Mouse (Mus musculus): ENCODE results near the gene Mbnl2.

The Mbnl2 gene

GRCm38 (mm10) chr14:120433931-120434398, 158.5 kb downstream of the Mbnl2 start:
- no peak for DNase-seq

- no peak for DNase-seq
Measured at GRCm38 (mm10) chr14:120434831-120435230, 159.4 kb downstream of the Mbnl2 start.

- no peak for DNase-seq
Measured at GRCm38 (mm10) chr14:120440716-120441115, 165.2 kb downstream of the Mbnl2 start.

DNA sequence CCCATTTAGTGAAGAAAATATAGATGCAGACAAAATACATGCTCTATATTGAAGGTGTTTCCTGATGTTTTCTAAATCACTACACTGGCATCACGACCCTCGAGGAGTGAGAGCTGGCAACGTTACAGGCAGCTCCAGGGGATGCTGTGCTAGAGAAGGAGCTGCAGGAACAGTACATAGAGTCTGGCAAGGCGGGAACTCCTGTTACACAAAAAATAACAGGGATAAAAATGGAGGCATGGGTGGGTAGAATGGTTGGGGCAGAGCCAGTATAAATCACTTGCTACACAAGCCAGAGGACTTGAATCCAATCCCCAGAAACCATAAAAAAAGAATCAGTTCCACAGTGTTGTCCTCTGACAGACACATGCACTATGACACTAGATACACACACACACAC, 165.8 kb downstream of the Mbnl2 start:
- DNase-seq: no peak

- DNase-seq: no peak
Measured at GRCm38 (mm10) chr14:120441836-120442235, 166.4 kb downstream of the Mbnl2 start.

DNA sequence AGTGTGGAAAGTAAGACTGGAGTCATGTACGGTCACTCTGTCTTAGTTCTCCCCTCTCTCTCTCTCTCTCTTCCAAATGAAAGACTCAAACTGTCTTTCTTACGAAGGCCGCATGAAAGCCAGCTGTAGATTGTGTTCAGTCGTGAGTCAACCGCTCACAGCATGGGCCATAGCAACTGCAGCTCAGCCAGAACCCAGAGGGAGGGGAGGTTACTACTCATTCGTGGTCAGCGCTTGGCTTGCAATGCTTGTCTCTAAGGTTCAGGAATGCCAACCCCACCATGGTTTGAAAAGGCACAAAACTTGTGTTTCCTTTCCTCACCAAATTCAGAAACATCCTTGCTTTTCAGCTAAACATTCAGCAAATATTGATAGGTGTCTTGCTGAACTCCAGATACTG, 178.8 kb downstream of the Mbnl2 start:
- DNase-seq: no peak

DNA sequence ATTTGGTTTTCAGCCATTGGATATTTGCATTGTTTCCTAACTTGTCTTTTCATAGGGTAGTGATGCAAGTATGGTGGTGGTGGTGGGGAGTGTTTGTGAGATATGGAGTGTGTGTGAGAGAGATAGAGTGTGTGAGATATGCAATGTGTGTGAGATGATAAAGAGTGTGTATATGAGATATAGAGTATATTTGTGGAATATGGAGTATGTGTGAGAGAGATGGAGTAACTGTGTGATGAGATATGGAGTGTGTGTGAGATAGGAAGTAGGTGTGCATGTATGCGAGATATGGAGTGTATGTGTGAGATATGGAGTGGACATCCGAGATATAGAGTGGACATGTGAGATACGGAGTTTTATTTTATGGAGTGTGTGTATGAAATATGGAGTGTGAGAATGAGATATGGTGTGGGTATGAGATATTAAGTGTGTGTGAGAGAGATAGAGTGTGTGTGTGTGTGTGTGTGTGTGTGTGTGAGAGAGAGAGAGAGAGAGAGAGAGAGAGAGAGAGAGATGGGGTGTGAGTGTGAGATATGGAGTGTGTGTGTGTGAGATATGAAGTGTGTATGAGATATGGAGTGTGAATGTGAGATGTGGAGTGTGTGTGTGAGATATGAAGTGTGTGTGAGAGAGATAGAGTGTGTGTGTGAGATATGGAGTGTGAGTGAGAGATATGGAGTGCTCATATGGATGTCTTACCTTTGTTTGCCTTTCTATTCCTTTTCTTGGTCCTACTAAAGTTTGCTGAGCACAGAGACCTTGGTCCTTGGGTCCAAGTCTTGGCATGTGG, 188.7 kb downstream of the Mbnl2 start:
- DNase-seq: no peak

DNA sequence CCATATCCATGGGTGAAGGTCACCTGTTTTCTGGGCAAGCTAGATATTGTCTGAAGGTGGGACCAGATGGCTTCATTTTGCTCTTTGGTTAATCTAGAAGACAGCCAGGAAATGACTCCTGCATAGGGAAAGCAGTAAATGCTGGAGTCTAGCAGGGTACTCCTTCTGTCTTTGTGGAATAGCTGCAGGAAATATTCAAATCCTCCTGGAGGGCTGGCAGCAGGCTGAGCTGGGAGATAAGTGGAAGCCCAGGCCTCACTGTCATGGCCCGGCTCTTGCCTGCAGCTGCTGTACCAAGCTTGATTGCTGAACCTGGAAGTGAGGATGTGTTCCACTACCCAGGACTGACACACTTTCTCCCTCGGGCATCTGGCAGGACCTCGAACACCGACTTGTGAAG, 191.3 kb downstream of the Mbnl2 start:
- DNase-seq: no peak

- DNase-seq: no peak
Measured at GRCm38 (mm10) chr14:120469126-120469790, 193.8 kb downstream of the Mbnl2 start.

DNA sequence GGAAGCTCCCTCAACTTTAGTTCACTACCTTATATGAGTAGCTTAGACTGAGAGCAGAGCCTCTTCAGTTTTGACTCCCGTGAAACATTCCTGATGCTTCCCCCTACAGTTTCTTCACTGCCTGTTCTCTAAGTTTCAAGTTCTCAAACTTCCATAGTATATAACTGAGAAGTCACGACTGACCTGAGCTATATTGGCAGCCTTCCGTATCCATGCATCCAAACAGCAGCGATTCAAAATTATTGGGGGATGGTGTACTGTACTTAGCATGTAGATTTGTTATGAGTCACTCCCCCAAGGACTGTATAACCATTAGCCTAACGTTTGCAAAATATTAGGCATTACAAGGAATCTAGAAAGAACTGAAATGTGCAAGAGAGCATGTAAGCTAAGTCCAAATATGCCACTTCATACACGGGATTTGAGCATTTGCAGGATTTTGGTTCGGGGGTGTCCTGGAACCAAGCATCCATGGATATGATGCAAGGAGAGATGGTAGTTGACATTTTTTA, 200.8 kb downstream of the Mbnl2 start:
- DNase-seq: no peak

- peak; percentile 98 for DNase-seq
Measured at GRCm38 (mm10) chr14:120477288-120477981, 202.0 kb downstream of the Mbnl2 start.

DNA sequence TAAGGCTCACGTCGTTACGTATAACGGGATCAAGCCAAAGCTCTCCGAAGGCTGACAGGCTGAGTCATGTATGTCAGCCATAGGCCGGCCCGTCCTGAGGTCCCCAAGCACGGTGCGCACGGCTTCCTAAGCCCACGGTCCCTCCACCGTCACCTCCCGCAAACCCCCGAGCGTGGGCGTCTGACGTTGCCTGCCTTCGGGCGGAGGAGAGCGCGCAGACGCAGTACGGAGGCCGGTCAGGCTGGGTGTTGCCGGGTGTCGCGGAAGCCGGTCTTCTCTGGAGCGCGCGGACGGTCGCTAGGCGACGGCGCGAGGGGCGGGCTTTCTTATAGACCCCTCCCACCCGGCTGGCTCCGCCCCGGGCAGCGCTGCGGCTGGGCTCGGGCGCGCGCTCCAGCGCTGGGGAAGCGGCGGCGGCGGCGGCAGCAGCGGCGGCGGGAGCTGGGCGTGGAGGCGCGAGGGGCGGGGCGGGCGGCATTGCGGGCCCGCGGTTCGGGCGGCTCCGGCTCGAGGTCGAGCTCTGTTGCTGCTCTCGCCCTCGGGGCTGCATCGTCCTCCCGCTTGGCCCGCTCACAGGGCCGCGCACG, 202.6 kb downstream of the Mbnl2 start, which contains the start of gene Rap2a:
Rap2a (plus strand) TSS at position 463 of the 587 bp plus-strand sequence.
- DNase-seq: peak; percentile 96

DNA sequence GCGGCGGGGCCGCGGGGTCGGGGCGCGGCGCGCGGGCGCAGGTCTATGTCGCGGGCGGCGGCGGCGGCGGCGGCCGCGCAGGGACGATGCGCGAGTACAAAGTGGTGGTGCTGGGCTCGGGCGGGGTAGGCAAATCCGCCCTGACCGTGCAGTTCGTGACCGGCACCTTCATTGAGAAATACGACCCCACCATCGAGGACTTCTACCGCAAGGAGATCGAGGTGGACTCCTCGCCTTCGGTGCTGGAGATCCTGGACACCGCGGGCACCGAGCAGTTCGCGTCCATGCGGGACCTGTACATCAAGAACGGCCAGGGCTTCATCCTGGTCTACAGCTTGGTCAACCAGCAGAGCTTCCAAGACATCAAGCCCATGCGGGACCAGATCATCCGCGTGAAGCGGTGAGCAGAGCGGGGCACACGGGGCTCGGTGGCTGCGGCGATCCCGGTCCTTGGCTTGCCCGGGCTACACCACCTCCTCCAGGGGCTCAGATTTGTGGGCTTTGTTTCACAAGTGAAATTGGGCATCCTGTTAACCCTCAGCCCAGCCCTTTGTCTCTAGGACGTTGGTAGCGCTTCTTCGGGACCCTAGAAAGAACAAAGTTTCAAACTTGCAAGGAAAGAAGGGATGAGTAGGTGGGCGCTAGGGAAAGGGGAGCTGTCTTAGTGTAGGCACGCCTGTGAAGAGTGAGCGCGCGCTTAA, 203.3 kb downstream of the Mbnl2 start:
- DNase-seq: peak; percentile 49

- DNase-seq: no peak
Measured at GRCm38 (mm10) chr14:120480341-120480900, 205.0 kb downstream of the Mbnl2 start.

- no peak for DNase-seq
Measured at GRCm38 (mm10) chr14:120480927-120481326, 205.5 kb downstream of the Mbnl2 start.

All from kidney, adult 11 months (tissue).